Comparison of ENCODE assay signal across 24 mouse cellular contexts in genomic region chr1:119351567-119351966, GRCm38 (mm10).
"Had no signal": no experiment of that assay in that cellular context is flagged by ENCODE, and none has a peak within 500 bp of the region (broad histone marks: within the 10 kb centered on the region; RNA-seq: fewer than 3 reads in every experiment).

No protein-coding gene starts in this region.

- H3K9me3 ChIP-seq: kidney, embryonic 15.5 days; limb, embryonic 10.5 days; limb, embryonic 13.5 days; liver, embryonic 12.5 days; liver, embryonic 15.5 days; neural tube, embryonic 12.5 days; neural tube, embryonic 15.5 days had no signal

- H3K27ac ChIP-seq: kidney, embryonic 15.5 days; left cerebral cortex, adult 2 months; limb, embryonic 10.5 days; limb, embryonic 13.5 days; liver, embryonic 12.5 days; liver, embryonic 15.5 days; neural tube, embryonic 12.5 days; neural tube, embryonic 15.5 days; stomach, postnatal 0 days had no signal

- ATAC-seq: liver, embryonic 12.5 days had no signal

- H3K36me3 ChIP-seq: kidney, embryonic 15.5 days; limb, embryonic 10.5 days; limb, embryonic 13.5 days; liver, embryonic 12.5 days; liver, embryonic 15.5 days; neural tube, embryonic 12.5 days; neural tube, embryonic 15.5 days had no signal

- DNase-seq: kidney, adult 11 months; kidney, adult 8-10 months; kidney, postnatal 10 days; kidney, postnatal 36 days; layer of hippocampus, postnatal 36 days; liver; lung, adult 2 months; lung, postnatal 14 days; lung, postnatal 4 days; right cerebral cortex, adult 18-20 months; right cerebral cortex, postnatal 14 days; right cerebral cortex, postnatal 4 days; thymus, adult 2 months; thymus, postnatal 14 days; thymus, postnatal 4 days had no signal

- H3K4me2 ChIP-seq: kidney, embryonic 15.5 days; limb, embryonic 13.5 days; liver, embryonic 12.5 days; liver, embryonic 15.5 days; neural tube, embryonic 12.5 days; neural tube, embryonic 15.5 days had no signal

- H3K9ac ChIP-seq: kidney, embryonic 15.5 days; limb, embryonic 13.5 days; liver, embryonic 12.5 days; liver, embryonic 15.5 days; neural tube, embryonic 12.5 days; neural tube, embryonic 15.5 days had no signal

- H3K27me3 ChIP-seq: kidney, embryonic 15.5 days; limb, embryonic 13.5 days; liver, embryonic 12.5 days; liver, embryonic 15.5 days; neural tube, embryonic 12.5 days; neural tube, embryonic 15.5 days had no signal

- H3K4me3 ChIP-seq: kidney, embryonic 15.5 days; left cerebral cortex, adult 2 months; limb, embryonic 10.5 days; limb, embryonic 13.5 days; liver, embryonic 12.5 days; liver, embryonic 15.5 days; neural tube, embryonic 12.5 days; neural tube, embryonic 15.5 days had no signal

- H3K4me1 ChIP-seq: liver, embryonic 12.5 days; liver, embryonic 15.5 days had no signal
